Mouse (Mus musculus) left cerebral cortex, postnatal 14 days (tissue): ENCODE results near the gene Slit1. TPM values are rescaled to one million over a fixed set of nuclear protein-coding genes. Genes with fewer than 3 reads are reported as not detected.

ENCODE experiments used
- DNase-seq, 2 experiments: peaks; one replicate each; pipeline ENCODE4 v3.0.0; 2021 to 2022; ENCODE audit warnings: low spot score in 2 of 2, mixed read lengths in 1 of 2
- intact Hi-C: fragments of 180-260 bp; cut with DNase I; formaldehyde crosslinking; loops from one replicate; pipeline ENCODE4 v1.15.1; 2025
- total RNA-seq, 2 experiments: library from RNA; stranded (reverse); gene quantifications; 2 replicates each; pipeline ENCODE4 v1.2.3; 2021

Slit1 gene
- total RNA-seq, 2 experiments from 2014 or later, result 40.9 to 55.5 TPM

DNA sequence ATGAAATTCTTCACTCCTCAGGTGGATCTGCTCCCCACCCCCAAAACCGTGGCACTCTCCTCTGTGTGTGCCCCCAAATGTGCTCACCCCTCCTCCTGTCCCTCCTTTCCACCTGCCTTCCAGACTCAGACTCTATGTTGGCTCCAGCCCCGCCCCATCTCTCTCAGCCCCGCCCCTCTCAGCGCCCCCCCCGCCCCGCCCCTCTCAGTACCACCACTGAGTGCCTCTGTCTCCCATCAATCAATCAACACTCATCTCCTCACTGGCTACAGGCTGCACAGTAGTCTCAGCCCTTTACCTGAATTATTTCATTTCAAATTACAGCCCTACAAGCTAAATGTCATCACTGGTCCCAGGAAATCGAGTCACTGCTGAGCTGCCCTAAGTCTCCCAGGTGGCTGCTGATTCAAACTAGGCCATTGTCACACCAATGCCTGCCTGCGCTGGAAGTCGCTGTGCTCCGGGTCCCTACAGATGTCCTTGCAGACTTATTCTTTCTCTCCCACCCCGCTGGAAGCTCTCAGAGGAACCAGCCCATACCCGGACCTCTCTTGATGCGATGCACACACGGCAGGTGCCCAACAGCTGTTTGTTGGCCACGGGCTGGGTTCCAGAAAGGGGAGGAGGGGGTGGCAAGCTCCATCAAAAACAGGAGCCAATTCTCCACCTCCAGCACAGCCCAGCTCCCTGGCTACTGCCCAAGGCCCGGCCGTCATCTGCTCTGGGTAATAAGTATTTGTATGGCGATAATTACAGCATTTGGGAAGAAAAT is 5.6 kb downstream of the Slit1 start:
- DNase-seq, result peak in 1 of 2 experiments; percentile 52
- intact Hi-C loops, result no loop called here

GRCm38 (mm10) chr19:41734685-41735084 is 8.8 kb downstream of the Slit1 start:
- intact Hi-C loops, result loop anchor here (5.0 kb wide), 1 partner anchor 37 kb away; no protein-coding TSS in a partner anchor
- DNase-seq, result peak; percentile 36 to 57

DNA sequence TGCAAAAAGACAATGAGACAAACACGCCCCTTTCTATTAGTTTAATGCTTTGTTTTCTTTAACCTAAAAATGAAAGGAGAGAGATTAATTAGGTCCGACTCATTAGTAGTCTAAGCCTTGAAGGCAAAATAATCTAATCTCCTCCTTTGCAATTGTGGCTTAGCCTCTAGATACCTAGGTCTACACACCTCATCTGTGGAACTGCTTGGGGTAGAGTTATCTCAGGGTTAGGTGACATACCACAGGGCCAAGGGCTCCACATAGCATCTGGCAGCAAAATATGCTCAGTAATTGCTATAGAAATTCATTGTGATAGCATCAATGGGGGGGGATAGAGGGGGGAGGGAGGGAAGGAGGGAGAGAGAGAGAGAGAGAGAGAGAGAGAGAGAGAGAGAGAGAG is 18.0 kb downstream of the Slit1 start:
- no peak for DNase-seq
- intact Hi-C loops, result no loop called here

DNA sequence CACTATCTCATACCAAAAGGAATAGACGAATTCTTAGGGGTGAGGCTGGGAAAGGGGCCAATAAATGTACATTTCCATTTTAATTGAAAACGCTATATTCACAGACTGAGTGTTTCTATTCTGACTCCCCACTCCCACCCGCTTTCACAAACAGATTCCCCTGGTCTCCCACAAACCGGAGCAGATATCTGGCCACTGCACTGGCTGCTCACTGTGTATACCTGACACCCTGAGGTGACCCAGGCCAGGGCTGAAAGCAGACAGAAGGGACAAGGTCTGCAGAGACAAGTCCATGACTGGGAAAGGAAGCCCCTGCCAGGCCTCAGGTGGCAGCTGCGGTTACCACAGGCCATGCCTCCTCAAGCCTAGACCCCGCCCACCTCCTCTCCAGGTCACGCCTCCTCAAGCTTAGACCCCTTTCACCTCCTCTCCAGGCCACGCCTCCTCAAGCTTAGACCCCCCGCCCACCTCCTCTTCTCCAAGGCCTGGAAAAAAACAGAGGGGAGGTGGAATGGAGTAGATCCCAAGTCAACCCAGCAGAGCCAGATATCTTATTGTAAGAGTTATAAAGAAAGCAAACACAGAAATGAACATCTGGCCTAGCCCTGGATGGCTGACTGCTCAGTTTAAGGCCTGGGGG is 18.5 kb downstream of the Slit1 start:
- intact Hi-C loops, result no loop called here
- DNase-seq, result no peak

DNA sequence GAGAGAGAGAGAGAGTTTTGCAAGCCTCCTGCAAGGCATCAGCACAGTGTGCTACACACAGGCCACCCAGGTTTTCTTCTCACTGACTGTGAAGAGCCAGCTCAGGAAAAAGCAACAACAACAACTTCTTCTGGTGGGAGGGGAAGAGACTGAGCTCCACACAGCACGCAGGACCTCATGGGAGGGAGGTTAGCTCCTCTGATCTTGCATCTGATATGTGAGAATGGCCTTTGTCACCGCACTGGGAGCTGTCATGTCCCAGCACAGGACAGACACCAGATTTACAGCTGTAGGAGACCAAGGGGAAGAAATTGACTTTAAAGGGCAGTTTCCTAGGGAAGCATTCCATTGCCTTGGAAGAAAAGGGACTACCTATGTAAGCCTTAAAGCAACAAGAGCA is 20.1 kb downstream of the Slit1 start:
- no peak for DNase-seq
- intact Hi-C loops, result no loop called here

DNA sequence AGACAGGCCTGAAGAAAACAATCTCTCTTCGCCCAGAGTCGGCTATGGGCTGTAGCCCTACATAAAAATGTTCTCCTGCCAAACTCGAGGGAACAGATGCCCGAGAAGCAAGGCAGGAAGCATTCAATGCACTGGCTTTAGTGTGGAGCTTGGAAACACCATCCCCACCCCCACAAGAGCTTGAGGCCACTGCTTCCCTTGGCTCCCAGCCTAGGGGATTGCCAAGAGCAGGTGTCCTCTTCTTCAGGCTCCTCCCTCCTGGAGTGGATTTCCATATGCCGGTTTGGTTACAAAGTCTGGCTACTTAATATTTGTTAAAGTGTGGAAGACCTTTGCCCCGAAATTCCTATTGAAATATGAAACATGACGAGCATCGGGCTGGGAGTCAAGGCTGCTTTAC is 24.0 kb downstream of the Slit1 start:
- DNase-seq, result no peak
- intact Hi-C loops, result no loop called here

GRCm38 (mm10) chr19:41716233-41717218 is 26.9 kb downstream of the Slit1 start:
- DNase-seq, result no peak
- intact Hi-C loops, result no loop called here

GRCm38 (mm10) chr19:41714431-41714917 is 29.0 kb downstream of the Slit1 start:
- intact Hi-C loops, result no loop called here
- DNase-seq, result no peak

- DNase-seq, result no peak
- intact Hi-C loops, result no loop called here
Observed at GRCm38 (mm10) chr19:41712829-41713228, 30.6 kb downstream of the Slit1 start.

DNA sequence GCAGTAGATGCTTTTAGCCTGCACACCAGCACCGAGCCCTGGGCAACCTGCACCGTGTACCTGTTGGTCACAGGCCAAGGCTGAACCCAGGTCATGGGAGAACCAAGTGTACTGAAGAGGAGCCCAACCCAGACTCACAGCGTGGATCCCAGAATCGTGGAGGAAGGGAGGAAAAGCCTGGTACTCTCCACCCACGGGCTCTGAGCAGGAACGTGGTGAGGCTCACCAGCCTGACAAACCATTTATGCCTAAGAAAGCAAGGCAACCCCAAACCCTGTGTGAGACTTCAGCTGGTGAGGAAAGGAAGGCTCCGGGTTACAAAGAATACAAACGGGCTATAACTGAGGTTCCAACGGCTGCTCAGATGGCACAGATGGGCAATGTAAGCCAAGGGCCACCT is 31.8 kb downstream of the Slit1 start:
- intact Hi-C loops, result no loop called here
- no peak for DNase-seq

DNA sequence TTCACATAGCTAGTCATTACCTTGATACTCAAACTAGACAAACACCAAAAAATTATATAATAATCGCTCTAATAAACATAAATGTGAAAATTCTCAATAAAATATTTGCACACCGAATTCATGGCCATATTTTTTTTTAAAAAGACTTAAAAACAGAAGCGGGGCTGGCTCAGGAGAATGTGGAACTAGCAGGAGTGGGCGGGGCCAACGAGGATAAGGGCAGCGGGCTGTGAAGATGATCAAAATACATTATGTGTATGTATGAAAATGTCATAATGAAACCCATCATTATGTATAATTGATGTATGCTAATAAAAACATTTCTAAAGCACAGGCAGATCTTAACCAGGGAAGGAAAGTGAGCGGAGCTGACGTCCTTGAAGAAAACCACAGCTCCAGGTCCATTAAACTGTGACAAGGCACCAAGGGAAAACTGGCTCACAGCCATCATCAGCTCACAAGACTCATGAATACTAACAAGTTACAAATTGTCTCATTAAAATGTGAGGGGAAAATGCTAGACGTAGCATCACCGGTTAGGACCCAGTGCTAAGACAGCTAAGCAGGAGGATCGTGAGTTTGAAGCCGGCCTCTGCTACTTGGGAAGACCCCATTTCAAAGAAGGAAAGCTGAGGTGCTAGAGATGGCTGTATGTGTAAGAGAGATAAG is 33.8 kb downstream of the Slit1 start:
- DNase-seq, result no peak
- intact Hi-C loops, result no loop called here

DNA sequence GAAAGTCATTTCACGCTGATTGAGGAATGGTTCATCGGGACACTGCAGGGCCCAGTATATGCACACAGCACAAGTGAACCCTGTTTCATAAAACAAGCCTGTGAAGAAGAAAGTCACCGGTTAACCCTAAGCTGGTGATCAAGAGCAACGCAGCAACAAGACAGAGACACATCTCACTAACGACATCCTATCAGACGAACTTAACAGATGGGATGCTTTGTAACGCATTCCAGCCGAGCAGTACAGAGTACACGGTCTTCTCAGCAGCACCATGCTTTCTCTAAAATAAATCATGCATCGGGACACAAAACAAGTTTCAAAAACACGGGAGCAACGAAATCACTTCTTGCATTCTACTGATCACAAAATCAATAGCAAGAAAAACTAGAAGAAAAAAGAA is 35.6 kb downstream of the Slit1 start:
- intact Hi-C loops, result no loop called here
- DNase-seq, result no peak

- intact Hi-C loops, result no loop called here
- DNase-seq, result no peak
Observed at GRCm38 (mm10) chr19:41706094-41706828, 37.2 kb downstream of the Slit1 start.

DNA sequence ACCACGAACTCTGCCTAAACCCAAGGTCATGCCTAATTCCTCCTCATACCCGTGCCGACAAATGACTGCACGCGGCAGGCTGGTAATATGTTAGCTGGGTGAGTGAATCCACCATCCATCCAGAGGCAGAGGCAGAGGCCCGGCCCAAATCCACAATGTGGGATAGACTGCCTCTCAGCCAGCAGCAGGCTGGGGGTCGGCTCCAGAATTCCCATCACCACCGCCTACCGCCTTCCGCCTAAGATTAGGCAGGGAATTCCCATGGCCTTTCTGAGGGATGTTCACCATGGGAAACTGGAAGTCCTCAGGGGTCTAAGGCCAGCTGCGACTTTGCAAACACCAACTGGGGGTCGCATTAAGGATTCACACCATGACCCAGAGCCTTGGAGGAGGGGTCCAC is 38.0 kb downstream of the Slit1 start:
- intact Hi-C loops, result no loop called here
- DNase-seq, result no peak

DNA sequence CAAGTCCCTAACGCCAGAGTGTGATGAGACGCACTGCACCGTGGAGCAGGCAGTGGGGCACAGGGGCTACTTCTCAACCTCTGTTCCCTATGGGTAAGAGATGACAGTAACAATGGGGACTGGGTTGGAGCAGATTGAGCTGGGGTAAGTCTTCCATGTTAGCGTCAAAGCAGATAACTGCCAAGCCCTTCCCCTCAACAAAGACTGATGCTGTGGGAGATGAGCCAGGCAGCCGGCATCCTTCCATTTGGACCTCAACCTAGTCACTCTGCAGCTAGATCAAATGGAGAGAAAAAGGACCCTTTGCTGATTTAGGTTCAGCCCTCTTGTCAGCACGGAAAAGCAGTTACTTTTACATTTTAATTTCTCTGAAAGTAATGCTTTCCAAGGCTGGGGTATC is 40.8 kb downstream of the Slit1 start:
- intact Hi-C loops, result no loop called here
- DNase-seq, result no peak

DNA sequence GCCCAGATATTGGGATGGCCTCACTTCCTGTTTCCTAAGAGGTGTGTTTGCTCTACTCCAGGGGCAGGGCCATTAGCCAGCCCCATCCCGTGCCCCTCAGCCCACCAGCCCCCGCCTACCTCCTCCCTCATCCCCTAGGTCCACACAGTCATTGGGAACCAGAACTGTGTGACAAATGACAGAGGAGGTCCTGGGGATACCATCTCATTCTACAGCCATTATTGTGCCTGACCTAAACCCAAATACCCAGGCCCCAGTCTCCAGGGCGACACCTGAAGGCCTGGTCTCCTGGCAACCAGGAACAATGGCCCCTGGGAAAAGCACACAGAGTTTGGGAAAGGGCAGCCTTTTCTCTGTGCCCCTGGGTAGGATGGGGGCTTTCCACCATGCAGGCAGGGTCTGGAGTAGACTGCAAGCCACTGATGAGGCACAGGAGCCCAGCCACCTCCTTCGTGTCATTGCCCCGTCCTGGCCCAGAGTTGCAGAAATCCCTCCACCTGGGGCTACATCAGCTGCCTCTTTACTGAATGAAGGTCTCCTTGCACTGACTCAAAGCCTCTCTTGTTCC is 44.5 kb downstream of the Slit1 start:
- no peak for DNase-seq
- intact Hi-C loops, result loop anchor here (5.0 kb wide), 2 partner anchors 33 to 42 kb away; no protein-coding TSS in a partner anchor

GRCm38 (mm10) chr19:41697807-41698515 is 45.5 kb downstream of the Slit1 start:
- no peak for DNase-seq
- intact Hi-C loops, result loop anchor here (5.0 kb wide), 2 partner anchors 34 to 41 kb away; no protein-coding TSS in a partner anchor
